Mouse (Mus musculus) kidney, adult 2 months (tissue): ENCODE measurements around the gene Dlec1. TPM values are rescaled to one million over a fixed set of nuclear protein-coding genes. Genes with fewer than 3 reads are reported as not detected.

Experiments
- DNase-seq: peaks from one replicate; pipeline ENCODE4 v3.0.0; 2021
- H3K27ac ChIP-seq: fragments of 200-500 bp; 2 replicates; pipeline ENCODE4 v1.5.1; 2012; ENCODE audit warnings: low read depth, low read length, control low read depth, inconsistent platforms; ENCODE audit not compliant: insufficient read depth
- H3K27me3 ChIP-seq: fragments of 200-500 bp; replicated peaks from 2 replicates; pipeline ENCODE4 v1.6.1; 2012; ENCODE audit warnings: mild to moderate bottlenecking, moderate library complexity, low read length, inconsistent platforms; ENCODE audit not compliant: control insufficient read depth, insufficient read depth
- H3K36me3 ChIP-seq: fragments of 200-500 bp; 2 replicates; pipeline ENCODE4 v1.6.1; 2012; ENCODE audit warnings: mild to moderate bottlenecking, moderate library complexity, low read length, inconsistent platforms; ENCODE audit not compliant: control insufficient read depth, insufficient read depth
- H3K4me1 ChIP-seq: fragments of 200-500 bp; 2 replicates; pipeline ENCODE4 v1.6.1; 2011; ENCODE audit warnings: low read length; ENCODE audit not compliant: control insufficient read depth, insufficient read depth
- H3K4me3 ChIP-seq: fragments of 200-500 bp; 2 replicates; pipeline ENCODE4 v1.5.1; 2011; ENCODE audit warnings: mild to moderate bottlenecking, low read depth, low read length, control low read depth; ENCODE audit not compliant: insufficient read depth
- CTCF ChIP-seq: fragments of 200-500 bp; conservative IDR thresholded peaks from 2 replicates; pipeline ENCODE4 v1.5.1; 2011; ENCODE audit warnings: low read depth, mild to moderate bottlenecking, control low read depth, low read length, moderate library complexity, mixed read lengths; ENCODE audit not compliant: insufficient read depth, insufficient read length
- POLR2A ChIP-seq: fragments of 200-500 bp; IDR thresholded peaks from one replicate; pipeline ENCODE4 v1.6.1; 2011; ENCODE audit warnings: low read depth, low read length, control low read depth
- WGBS: fragments of 180-500 bp; shearing (Covaris S2); methylation state at CpG from one replicate; pipeline ENCODE4 v1.1.7; 2018; 5-methylcytosine and 5-hydroxymethylcytosine counted together
- polyA plus RNA-seq: library from polyadenylated mRNA; depleted of rRNA; stranded (reverse); fragments of >200 nt; gene quantifications from 2 replicates; pipeline ENCODE4 v1.2.3, GENCODE M21; 2012

Dlec1 gene
- polyA plus RNA-seq, 1 experiment: 30.3 TPM

- peak within 1 kb of the TSS; percentile 61 for H3K27ac ChIP-seq
- 2% methylated on average over 65 of the region's 65 CpGs for WGBS
- no peaks in the 10 kb centered on the region for H3K27me3 ChIP-seq
- H3K36me3 ChIP-seq: no peaks in the 10 kb centered on the region
- peak; percentile 93 for DNase-seq
- TF ChIP-seq POLR2A (peak; percentile 26), CTCF (peak; percentile 72)
- H3K4me1 ChIP-seq: peaks cover 23% of the 10 kb centered on the region; the same call in 1 of the 2 replicates
- H3K4me3 ChIP-seq: peak within 1 kb of the TSS; percentile 63
Measured at GRCm38 (mm10) chr9:119156278-119157201, 54.3 kb downstream of the Dlec1 start, which contains the start of gene Acaa1b. Gene Acaa1b (minus strand): TSS chr9:119157093.

GRCm38 (mm10) chr9:119158861-119159260, 56.6 kb downstream of the Dlec1 start, which contains the start of gene Gm47289:
Gene Gm47289 (plus strand): TSS chr9:119159161.
- Histone ChIP-seq H3K4me3 (no peak within 1 kb of the TSS), H3K27me3 (no peaks in the 10 kb centered on the region), H3K27ac (no peak within 1 kb of the TSS), H3K4me1 (peaks cover 23% of the 10 kb centered on the region; the same call in 1 of the 2 replicates), H3K36me3 (no peaks in the 10 kb centered on the region)
- no peak for TF ChIP-seq CTCF
- TF ChIP-seq POLR2A: no peak
- no peak for DNase-seq
- 60% methylated on average over 4 of the region's 4 CpGs for WGBS

DNA sequence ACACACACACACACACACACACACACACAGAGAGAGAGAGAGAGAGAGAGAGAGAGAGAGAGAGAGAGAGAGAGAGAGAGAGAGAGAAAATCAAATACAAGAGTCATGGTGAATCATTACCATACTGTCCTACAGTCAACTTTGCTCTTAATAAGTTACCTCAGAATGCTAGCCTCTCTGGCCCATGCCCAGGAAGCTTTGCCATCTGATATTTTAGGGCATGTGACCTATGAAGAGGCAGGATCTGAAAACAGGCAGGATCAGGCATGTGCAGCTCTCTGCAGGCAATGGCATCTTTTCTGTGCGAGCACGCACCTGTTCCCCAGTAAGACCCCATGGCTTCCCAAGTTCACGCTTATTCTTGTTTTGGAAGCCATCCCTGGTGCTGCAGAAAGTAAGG, 58.4 kb downstream of the Dlec1 start:
- Histone ChIP-seq H3K4me3 (no peak overlapping the region), H3K27me3 (no peaks in the 10 kb centered on the region), H3K4me1 (peaks cover 29% of the 10 kb centered on the region), H3K27ac (peak overlapping the region; percentile 91), H3K36me3 (no peaks in the 10 kb centered on the region)
- peak; percentile 96 for DNase-seq
- WGBS: 57% methylated on average over 3 of the region's 3 CpGs
- TF ChIP-seq CTCF (no peak), POLR2A (no peak)

DNA sequence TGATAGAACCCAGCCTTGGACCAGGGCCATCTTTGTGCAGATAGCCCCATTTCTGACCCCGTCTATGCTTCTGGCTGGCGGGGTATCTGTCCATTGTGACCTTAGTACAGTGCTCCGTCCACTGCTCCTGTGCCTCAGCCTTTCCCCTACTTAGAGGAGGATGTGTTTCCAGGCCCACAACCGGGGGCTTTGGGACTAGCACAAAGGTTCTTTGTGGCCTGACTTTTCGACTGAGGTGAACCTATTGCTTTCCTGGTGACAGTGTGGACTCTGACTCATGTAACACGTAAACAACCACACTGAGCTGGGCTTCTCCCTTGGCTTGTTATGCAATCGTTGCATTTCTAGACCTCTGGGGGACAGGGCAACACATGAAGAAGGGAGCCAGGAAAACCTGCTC, 62.5 kb downstream of the Dlec1 start:
- Histone ChIP-seq H3K4me1 (peaks cover 23% of the 10 kb centered on the region), H3K27me3 (no peaks in the 10 kb centered on the region), H3K27ac (peak overlapping the region; percentile 72), H3K36me3 (no peaks in the 10 kb centered on the region), H3K4me3 (no peak overlapping the region)
- 61% methylated on average over 7 of the region's 7 CpGs for WGBS
- peak; percentile 86 for DNase-seq
- TF ChIP-seq POLR2A (no peak), CTCF (no peak)

- TF ChIP-seq POLR2A (no peak), CTCF (no peak; the same call in 1 of the 2 replicates)
- Histone ChIP-seq H3K27me3 (no peaks in the 10 kb centered on the region), H3K4me3 (no peak overlapping the region), H3K4me1 (peaks cover 16% of the 10 kb centered on the region), H3K36me3 (no peaks in the 10 kb centered on the region), H3K27ac (peak overlapping the region; percentile 72)
- DNase-seq: peak; percentile 92
- 64% methylated on average over 6 of the region's 6 CpGs for WGBS
Measured at GRCm38 (mm10) chr9:119165548-119165947, 63.3 kb downstream of the Dlec1 start.

GRCm38 (mm10) chr9:119167608-119168007, 65.3 kb downstream of the Dlec1 start:
- WGBS: 68% methylated on average over 2 of the region's 2 CpGs
- Histone ChIP-seq H3K4me1 (peaks cover 11% of the 10 kb centered on the region), H3K27ac (no peak overlapping the region), H3K4me3 (no peak overlapping the region), H3K36me3 (no peaks in the 10 kb centered on the region), H3K27me3 (no peaks in the 10 kb centered on the region)
- no peak for TF ChIP-seq CTCF
- TF ChIP-seq POLR2A: no peak
- DNase-seq: no peak

- TF ChIP-seq CTCF (no peak), POLR2A (no peak)
- no peak for DNase-seq
- H3K4me3 ChIP-seq: no peak overlapping the region
- no peaks in the 10 kb centered on the region for H3K27me3 ChIP-seq
- H3K4me1 ChIP-seq: no peaks in the 10 kb centered on the region
- no peaks in the 10 kb centered on the region for H3K36me3 ChIP-seq
- WGBS: 95% methylated on average over 11 of the region's 11 CpGs
- no peak overlapping the region for H3K27ac ChIP-seq
Measured at GRCm38 (mm10) chr9:119179292-119179691, 77.0 kb downstream of the Dlec1 start.

GRCm38 (mm10) chr9:119181241-119181728, 79.0 kb downstream of the Dlec1 start:
- peak; percentile 79 for DNase-seq
- Histone ChIP-seq H3K4me3 (no peak overlapping the region), H3K27ac (no peak overlapping the region; the same call in 1 of the 2 replicates), H3K36me3 (no peaks in the 10 kb centered on the region), H3K4me1 (no peaks in the 10 kb centered on the region), H3K27me3 (no peaks in the 10 kb centered on the region)
- WGBS: 28% methylated on average over 3 of the region's 3 CpGs
- TF ChIP-seq POLR2A (no peak), CTCF (no peak)
